Mouse (Mus musculus) cerebellum, postnatal 25 days (tissue): Measurements from ENCODE around the gene Glt28d2.
"Not testable (repeated sequence)": the region's sequence is repeated elsewhere in the genome, so short reads cannot be mapped to it uniquely, and the experiment has no call there.

Experiments used
- DNase-seq, 2 experiments: peaks; one replicate each; pipeline ENCODE4 v3.0.0; 2021; ENCODE audit warnings: mixed read lengths in 2 of 2

Gene Glt28d2

GRCm38 (mm10) chr3:85887239-85887827, at the start of gene Glt28d2, which contains the start of gene Gm37240:
TSS of gene Glt28d2 (minus strand) at chr3:85887516.
TSS of gene Gm37240 (minus strand) at chr3:85887518.
- peak; percentile 48 to 74 for DNase-seq

GRCm38 (mm10) chr3:85933586-85933985, 46.3 kb upstream of the Glt28d2 start:
- no peak for DNase-seq

DNA sequence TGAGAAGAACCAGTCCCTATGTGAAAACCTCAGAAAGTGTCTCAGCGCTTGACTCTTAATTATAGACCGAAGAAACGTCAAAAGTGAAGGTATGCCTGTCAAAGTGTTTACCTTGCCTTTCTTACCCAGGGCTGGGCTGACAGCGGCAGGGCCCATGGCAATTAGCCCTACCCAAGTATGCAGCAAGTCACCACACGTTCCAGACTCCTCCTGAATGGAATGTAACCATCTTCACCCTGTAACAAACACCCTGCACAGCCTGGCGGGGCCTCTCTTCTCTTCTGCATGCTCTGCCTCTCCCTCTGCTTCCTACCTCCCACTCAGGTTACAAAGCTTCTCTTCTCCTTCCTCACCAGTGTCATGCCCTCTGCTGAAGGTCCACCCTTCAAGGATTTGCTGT, 44.5 kb upstream of the Glt28d2 start:
- no peak for DNase-seq

DNA sequence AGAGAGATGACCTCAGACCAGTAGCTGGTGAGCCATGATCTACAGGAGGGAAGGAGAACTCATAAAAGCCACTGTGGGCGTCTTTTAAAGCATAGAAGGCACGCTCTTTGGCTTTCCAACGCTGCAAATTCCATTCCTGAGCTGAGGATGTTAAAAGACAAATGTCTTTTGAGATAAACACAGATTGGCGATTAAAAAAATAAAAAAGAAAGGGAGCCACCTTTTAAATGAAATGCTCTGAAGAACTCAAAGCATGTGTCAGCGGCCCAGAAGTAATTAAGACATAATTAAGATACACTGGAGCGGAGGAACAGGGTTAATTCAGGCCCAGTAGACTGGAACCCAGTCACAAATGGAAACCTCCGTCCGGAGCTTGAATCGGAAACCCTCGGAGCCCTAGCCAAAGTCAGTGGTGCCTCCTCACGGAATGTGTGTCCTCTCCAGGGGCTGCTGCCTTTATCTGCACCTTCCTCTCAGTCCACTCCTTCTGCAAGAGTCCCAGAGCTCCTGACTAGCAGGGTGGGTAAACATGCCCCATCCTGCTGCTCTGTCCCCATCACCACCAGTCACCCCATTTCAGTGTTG, 43.4 kb upstream of the Glt28d2 start:
- DNase-seq: no peak

- DNase-seq: no peak
Measured at GRCm38 (mm10) chr3:85929711-85930110, 42.4 kb upstream of the Glt28d2 start.

DNA sequence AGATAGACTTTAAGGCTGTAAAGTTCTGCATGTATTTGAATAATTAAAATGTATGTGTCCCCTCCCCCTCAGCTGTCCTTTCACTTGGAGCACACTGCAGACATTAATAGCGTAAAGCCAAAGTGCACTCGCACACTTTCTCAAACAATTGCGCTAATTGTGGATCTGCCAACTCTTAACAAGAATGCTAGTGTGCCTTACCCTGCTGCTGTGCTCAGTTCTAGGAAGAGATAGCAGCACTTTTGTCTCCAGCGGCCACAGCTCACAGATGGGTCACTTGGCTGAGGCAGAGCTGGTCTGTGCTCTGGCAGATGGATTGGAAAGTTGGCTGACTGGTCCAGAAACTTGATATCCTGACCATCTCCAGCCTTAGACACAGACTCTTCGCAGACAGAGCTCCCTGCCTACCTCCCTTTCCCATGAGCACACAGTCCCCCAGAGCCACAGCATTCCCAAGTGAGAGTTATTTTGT, 40.9 kb upstream of the Glt28d2 start:
- peak in 1 of 2 experiments; percentile 6 for DNase-seq

- DNase-seq: no peak
Measured at GRCm38 (mm10) chr3:85927296-85927695, 40.0 kb upstream of the Glt28d2 start.

DNA sequence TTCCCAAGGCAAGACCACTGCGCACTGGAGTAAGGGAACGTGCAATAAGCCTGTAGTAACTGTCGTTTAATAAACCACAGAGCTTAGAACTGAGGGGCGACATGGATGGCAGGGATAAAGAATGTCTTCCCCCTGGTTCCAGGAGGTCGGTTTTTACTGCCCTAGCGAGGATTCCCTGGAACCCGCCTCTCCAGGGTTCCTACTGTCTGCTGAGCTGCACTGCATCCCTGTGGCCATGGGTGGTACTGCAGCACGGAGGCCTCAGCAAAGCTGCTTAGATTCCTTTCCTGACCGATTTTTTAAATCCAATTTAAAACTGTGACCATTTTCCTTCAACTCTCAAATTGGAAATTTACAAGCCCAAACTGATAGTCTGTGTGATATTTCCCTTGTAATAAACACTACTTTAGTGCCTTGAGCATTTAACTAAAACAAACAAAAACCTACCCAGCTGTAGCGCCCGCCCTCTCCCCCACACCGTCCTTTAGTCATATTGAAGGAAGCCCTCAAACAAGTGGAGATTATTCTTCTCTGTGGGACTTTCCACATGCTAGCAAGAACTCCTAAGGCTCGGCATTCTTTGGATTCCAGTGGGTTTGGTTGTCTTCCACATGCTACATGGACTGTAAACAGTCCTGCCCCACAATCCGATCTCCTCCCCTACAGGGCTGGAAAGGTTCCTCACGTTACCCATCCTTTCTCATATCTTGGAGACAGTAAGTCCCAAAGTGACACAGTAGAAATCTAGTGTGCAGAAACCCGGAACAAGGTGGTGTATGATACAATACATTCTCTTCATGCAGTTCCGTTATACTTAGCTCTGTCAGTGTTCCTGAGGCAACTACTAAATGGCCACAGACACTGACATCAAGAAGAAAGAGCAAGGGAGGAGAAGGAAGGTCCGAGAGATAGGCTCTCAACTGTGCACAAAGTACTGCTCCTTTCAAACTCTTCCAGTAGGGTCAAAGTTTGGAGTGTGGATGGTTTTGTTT, 36.9 kb upstream of the Glt28d2 start:
- DNase-seq: peak; percentile 89 to 94

GRCm38 (mm10) chr3:85923343-85923742, 36.0 kb upstream of the Glt28d2 start:
- peak in 1 of 2 experiments; percentile 6 for DNase-seq

DNA sequence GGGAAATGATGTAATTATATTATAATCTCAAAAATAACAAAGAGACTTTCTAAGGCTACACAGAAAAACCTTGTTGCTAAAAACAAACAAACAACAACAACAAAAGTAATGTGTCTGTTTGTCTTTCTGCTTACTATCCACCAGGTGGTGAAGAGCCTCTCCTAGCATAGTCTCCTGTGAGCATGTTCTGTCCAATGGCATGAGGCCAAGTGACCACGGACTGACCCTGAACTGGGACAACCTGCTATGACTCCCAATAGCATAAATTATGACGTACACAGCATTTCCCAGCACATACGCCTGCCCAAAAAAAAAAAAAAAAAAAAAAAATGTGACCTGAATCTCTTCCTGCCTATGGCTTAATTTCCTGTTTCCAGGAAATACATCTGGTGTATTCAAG, 35.0 kb upstream of the Glt28d2 start:
- peak in 1 of 2 experiments; percentile 41 for DNase-seq

- not testable (repeated sequence) for DNase-seq
Measured at GRCm38 (mm10) chr3:85920671-85921070, 33.4 kb upstream of the Glt28d2 start.

GRCm38 (mm10) chr3:85917600-85917999, 30.3 kb upstream of the Glt28d2 start:
- DNase-seq: peak; percentile 65 to 70

GRCm38 (mm10) chr3:85914806-85915205, 27.5 kb upstream of the Glt28d2 start:
- DNase-seq: no peak

- DNase-seq: no peak
Measured at GRCm38 (mm10) chr3:85907136-85907535, 19.8 kb upstream of the Glt28d2 start.

DNA sequence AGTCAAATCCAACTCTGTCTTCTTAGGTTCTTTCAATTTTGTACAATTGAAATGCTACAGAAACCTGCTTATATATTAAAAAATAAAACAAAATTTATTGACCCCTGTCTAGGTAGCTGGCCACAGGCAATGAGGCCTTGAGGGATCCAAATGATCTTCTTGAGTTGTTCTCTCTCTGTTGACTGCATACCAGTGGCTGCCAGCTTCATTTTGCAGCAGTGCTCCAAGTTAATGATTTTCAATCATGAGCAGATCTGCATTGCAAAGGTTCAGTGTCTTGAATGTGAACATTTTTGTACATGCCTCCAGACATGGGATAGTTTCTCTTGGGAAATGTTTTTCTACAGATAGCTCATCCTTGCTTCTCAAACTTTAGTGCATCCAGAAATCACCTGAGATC, 17.1 kb upstream of the Glt28d2 start:
- DNase-seq: no peak

DNA sequence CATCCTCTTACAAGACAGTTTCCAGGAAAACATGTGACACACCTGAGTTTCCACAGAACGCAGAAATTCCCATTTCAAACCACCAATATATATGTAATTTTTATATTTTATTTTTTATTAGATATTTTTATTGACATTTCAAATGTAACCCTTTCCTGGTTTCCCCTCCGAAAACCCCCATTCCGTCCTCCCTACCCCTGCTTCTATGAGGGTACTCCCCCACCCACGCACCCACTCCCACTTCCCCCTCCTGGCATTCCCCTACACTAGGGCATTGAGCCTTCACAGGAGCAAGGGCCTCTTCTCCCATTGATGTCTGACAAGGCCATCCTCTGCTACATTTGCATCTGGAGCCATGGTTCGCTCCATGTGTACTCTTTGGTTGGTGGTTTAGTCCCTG, 7.7 kb upstream of the Glt28d2 start:
- DNase-seq: no peak

DNA sequence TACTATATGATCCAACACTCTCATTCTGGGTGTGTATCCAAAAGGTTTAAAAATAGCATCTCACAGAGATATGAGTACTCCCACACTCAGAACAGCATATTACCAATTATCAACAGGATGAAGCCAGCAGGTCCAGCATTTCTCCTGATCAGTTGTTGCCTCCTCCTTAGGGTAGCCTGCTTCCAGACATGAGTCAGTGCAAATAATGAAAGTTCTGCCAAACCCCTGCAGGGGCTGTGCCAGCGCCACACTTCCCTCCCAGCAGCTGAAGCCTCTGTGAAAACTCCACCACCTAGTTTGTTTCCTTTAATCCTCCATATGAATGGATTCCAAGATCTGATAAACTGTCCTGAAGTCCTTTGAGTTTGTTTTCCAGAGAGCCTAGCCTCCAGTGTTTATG, 4.3 kb upstream of the Glt28d2 start:
- no peak for DNase-seq

DNA sequence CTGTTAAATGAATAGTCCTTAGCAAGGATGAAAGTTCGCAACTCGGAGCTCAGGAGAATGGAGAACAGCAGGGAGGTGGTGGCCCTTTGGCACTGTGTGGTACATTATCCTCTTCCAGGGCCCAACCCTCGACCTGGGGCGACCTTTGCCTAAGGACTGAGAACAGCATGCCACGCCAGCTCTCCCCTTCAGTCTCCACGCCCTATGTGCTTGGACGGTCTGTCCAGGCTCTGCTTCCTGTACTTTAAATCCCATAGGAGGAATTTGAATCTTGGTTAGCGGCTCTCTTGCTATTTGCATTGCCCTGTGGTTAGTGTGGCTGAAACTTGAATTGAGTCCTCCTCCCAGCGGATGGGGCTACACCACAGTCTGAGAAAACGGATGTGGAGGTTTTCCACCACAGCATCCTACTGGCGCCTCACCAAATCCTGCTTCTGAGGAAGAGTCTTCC, 930 bp upstream of the Glt28d2 start:
- DNase-seq: peak; percentile 12 to 35

GRCm38 (mm10) chr3:85886636-85887238, 579 bp downstream of the Glt28d2 start:
- DNase-seq: peak; percentile 4

- no peak for DNase-seq
Measured at GRCm38 (mm10) chr3:85885906-85886305, 1.4 kb downstream of the Glt28d2 start.

DNA sequence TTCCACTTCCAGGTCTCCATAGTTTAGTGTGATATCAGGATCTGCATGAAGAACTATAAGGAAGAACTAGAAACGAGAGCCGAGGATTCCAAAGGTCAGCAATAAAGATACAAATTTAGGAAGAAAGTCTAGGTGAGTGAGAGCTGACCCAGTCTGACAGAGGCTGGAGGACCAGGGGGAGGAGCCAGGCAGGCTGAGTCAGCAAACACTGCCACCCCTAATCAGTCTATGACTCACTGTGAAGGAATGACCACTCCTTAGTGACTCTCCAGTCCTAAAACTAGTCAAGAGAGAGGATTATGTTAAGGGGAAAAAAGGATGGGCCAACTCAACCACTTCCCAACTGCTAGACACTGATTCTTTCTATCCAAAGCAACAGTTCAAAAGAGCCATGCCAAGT, 6.6 kb downstream of the Glt28d2 start:
- no peak for DNase-seq

- DNase-seq: no peak
Measured at GRCm38 (mm10) chr3:85880068-85880467, 7.2 kb downstream of the Glt28d2 start.

DNA sequence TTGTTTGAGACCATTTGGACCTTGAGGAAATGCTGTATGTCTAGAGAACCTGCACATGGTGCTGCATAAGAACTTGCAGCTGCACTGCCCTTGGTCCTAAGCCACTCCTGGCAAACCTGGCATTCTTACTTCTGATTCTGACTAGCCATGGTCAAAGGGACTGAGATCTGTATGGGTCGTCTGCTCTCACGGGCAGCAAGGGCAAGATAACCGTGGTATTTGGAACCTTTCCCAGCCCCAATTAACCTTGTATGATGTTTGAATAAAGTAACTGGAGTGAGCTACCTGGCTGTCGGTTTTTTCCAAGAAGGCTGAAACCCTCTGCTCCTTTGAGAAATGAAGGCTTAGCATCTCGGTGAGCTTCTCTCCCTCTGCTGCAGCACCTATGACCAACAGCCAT, 8.4 kb downstream of the Glt28d2 start:
- no peak for DNase-seq
